Mouse (Mus musculus): ENCODE measurements at regions not wholly inside any gene's neighbourhood (a gene's known extent, or its start where the extent isn't known, plus 50 kb on each side); places are given as distances from the start of the nearest gene placed in this dataset.

DNA sequence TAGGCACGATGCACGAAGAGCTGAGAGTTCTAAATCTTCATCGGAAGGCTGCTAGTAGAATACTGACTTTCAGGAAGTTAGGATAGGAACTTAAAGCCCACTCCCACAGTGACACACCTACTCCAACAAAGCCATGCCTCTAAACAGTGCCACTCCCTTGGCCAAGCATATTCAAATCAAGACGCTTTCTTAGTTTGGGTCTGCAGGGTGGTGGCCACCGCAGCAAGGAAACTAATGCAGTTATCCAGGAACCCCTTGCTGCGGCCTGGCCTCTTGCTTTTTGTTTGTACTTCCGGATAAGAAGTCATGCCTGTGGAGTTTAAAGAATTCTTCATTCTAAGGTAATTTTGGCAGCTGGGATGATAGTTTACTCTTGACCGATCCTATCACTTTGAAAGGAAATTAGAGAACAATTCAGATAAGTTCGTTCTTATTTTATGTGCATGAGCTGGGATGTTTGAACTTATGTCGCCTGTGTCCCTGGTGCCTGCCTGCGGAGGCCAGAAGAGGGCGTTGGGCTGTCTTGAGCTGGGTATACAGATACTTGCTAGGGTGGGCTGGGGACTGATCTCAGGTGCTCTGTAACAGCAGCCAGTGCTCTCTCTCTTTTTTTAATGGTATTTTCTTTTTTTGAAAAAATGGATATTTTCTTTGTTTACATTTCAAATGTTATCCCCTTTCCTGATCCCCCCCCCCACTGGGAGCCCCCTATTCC lies 298.5 kb downstream of the Gm11011 start:
- Histone ChIP-seq H3K36me3 (ENCODE audit: control insufficient read depth, insufficient read depth, low read length) (no peaks in the 10 kb centered on the region), H3K4me2 (ENCODE audit: low read depth, low read length) (no peak overlapping the region), H3K4me1 (ENCODE audit: control insufficient read depth, insufficient read depth, low read length) (no peaks in the 10 kb centered on the region), H3K27me3 (replicated peaks; ENCODE audit: control insufficient read depth, insufficient read depth, low read length) (no peaks in the 10 kb centered on the region), H3K27ac (ENCODE audit: low read length) (no peak overlapping the region), H3K9ac (ENCODE audit: low read depth, low read length) (no peak overlapping the region), H3K9me3 (ENCODE audit: control insufficient read depth, low read length) (no peaks in the 10 kb centered on the region), H3K4me3 (ENCODE audit: low read length) (no peak overlapping the region)
- no peak for ATAC-seq
- 87% methylated on average over 12 of the region's 12 CpGs for WGBS

- Histone ChIP-seq H3K9ac (ENCODE audit: low read depth, low read length) (no peak overlapping the region), H3K27me3 (replicated peaks; ENCODE audit: control insufficient read depth, insufficient read depth, low read length) (no peaks in the 10 kb centered on the region), H3K4me3 (ENCODE audit: low read length) (no peak overlapping the region), H3K36me3 (ENCODE audit: control insufficient read depth, insufficient read depth, low read length) (no peaks in the 10 kb centered on the region), H3K4me2 (ENCODE audit: low read depth, low read length) (no peak overlapping the region), H3K4me1 (ENCODE audit: control insufficient read depth, insufficient read depth, low read length) (no peaks in the 10 kb centered on the region), H3K9me3 (ENCODE audit: control insufficient read depth, low read length) (no peaks in the 10 kb centered on the region), H3K27ac (ENCODE audit: low read length) (no peak overlapping the region)
- 81% methylated on average over 7 of the region's 7 CpGs for WGBS
- no peak for ATAC-seq
Measured at GRCm38 (mm10) chr2:169286701-169287100, 300.8 kb downstream of the Gm11011 start.

DNA sequence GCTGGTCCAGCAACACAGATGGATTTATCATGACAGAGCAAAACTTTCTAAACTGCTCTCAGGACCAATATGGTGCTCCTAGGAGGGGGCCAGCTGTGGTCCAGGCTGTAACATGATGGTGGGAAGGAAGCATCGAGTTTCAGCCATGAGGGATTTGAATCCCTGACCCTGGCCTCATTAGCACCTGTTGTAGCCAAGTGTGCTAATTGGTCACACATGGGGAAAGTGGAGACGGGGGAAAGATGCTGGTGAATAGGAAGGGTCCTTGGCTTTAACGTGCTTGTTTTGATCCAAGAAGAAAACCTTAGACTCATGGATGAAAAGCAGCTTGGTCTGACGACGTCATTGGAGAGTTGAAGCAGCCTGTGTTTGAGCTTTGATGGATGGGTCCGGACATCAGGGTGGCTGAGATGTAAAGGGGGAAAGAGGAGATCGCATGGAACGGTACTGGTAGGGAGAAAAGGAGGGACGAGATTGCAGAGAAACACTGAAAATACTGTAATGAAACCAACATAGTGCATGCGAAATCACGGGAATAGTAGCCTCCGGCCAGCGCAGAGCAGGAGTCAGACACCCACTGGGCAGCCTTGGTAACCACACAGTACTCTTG lies 304.9 kb downstream of the Gm11011 start:
- Histone ChIP-seq H3K4me2 (ENCODE audit: low read depth, low read length) (no peak overlapping the region), H3K27me3 (replicated peaks; ENCODE audit: control insufficient read depth, insufficient read depth, low read length) (no peaks in the 10 kb centered on the region), H3K9me3 (ENCODE audit: control insufficient read depth, low read length) (no peaks in the 10 kb centered on the region), H3K36me3 (ENCODE audit: control insufficient read depth, insufficient read depth, low read length) (no peaks in the 10 kb centered on the region), H3K4me3 (ENCODE audit: low read length) (no peak overlapping the region), H3K9ac (ENCODE audit: low read depth, low read length) (no peak overlapping the region), H3K4me1 (ENCODE audit: control insufficient read depth, insufficient read depth, low read length) (no peaks in the 10 kb centered on the region), H3K27ac (ENCODE audit: low read length) (no peak overlapping the region)
- 83% methylated on average over 13 of the region's 13 CpGs for WGBS
- no peak for ATAC-seq

GRCm38 (mm10) chr2:169275371-169275770 lies 312.2 kb downstream of the Gm11011 start:
- no peaks in the 10 kb centered on the region for H3K4me1 ChIP-seq (ENCODE audit: control insufficient read depth, insufficient read depth, low read length)
- H3K4me2 ChIP-seq (ENCODE audit: low read depth, low read length) = no peak overlapping the region
- H3K27ac ChIP-seq (ENCODE audit: low read length) = no peak overlapping the region
- H3K27me3 ChIP-seq (replicated peaks; ENCODE audit: control insufficient read depth, insufficient read depth, low read length) = no peaks in the 10 kb centered on the region
- no peaks in the 10 kb centered on the region for H3K36me3 ChIP-seq (ENCODE audit: control insufficient read depth, insufficient read depth, low read length)
- H3K4me3 ChIP-seq (ENCODE audit: low read length) = no peak overlapping the region
- H3K9ac ChIP-seq (ENCODE audit: low read depth, low read length) = no peak overlapping the region
- H3K9me3 ChIP-seq (ENCODE audit: control insufficient read depth, low read length) = no peaks in the 10 kb centered on the region
- 93% methylated on average over 4 of the region's 4 CpGs for WGBS
- ATAC-seq = no peak

GRCm38 (mm10) chr2:169274101-169274500 lies 313.4 kb downstream of the Gm11011 start:
- Histone ChIP-seq H3K27me3 (replicated peaks; ENCODE audit: control insufficient read depth, insufficient read depth, low read length) (no peaks in the 10 kb centered on the region), H3K36me3 (ENCODE audit: control insufficient read depth, insufficient read depth, low read length) (no peaks in the 10 kb centered on the region), H3K4me2 (ENCODE audit: low read depth, low read length) (no peak overlapping the region), H3K9me3 (ENCODE audit: control insufficient read depth, low read length) (no peaks in the 10 kb centered on the region), H3K27ac (ENCODE audit: low read length) (no peak overlapping the region), H3K9ac (ENCODE audit: low read depth, low read length) (no peak overlapping the region), H3K4me1 (ENCODE audit: control insufficient read depth, insufficient read depth, low read length) (no peaks in the 10 kb centered on the region), H3K4me3 (ENCODE audit: low read length) (no peak overlapping the region)
- no peak for ATAC-seq
- 70% methylated on average over 1 of the region's 1 CpGs for WGBS

GRCm38 (mm10) chr2:169272622-169273021 lies 314.9 kb downstream of the Gm11011 start:
- H3K36me3 ChIP-seq (ENCODE audit: control insufficient read depth, insufficient read depth, low read length) = no peaks in the 10 kb centered on the region
- no peaks in the 10 kb centered on the region for H3K4me1 ChIP-seq (ENCODE audit: control insufficient read depth, insufficient read depth, low read length)
- no peaks in the 10 kb centered on the region for H3K9me3 ChIP-seq (ENCODE audit: control insufficient read depth, low read length)
- no peak overlapping the region for H3K9ac ChIP-seq (ENCODE audit: low read depth, low read length)
- no peak overlapping the region for H3K4me3 ChIP-seq (ENCODE audit: low read length)
- H3K4me2 ChIP-seq (ENCODE audit: low read depth, low read length) = no peak overlapping the region
- no peak overlapping the region for H3K27ac ChIP-seq (ENCODE audit: low read length)
- ATAC-seq = no peak
- no peaks in the 10 kb centered on the region for H3K27me3 ChIP-seq (replicated peaks; ENCODE audit: control insufficient read depth, insufficient read depth, low read length)
- 44% methylated on average over 6 of the region's 6 CpGs for WGBS

- Histone ChIP-seq H3K4me2 (ENCODE audit: low read depth, low read length) (no peak overlapping the region), H3K4me1 (ENCODE audit: control insufficient read depth, insufficient read depth, low read length) (no peaks in the 10 kb centered on the region), H3K27ac (ENCODE audit: low read length) (no peak overlapping the region), H3K4me3 (ENCODE audit: low read length) (no peak overlapping the region), H3K9me3 (ENCODE audit: control insufficient read depth, low read length) (no peaks in the 10 kb centered on the region), H3K9ac (ENCODE audit: low read depth, low read length) (no peak overlapping the region), H3K36me3 (ENCODE audit: control insufficient read depth, insufficient read depth, low read length) (no peaks in the 10 kb centered on the region), H3K27me3 (replicated peaks; ENCODE audit: control insufficient read depth, insufficient read depth, low read length) (no peaks in the 10 kb centered on the region)
- WGBS = 38% methylated on average over 4 of the region's 4 CpGs
- ATAC-seq = no peak
Measured at GRCm38 (mm10) chr2:169272018-169272417, 315.5 kb downstream of the Gm11011 start.

DNA sequence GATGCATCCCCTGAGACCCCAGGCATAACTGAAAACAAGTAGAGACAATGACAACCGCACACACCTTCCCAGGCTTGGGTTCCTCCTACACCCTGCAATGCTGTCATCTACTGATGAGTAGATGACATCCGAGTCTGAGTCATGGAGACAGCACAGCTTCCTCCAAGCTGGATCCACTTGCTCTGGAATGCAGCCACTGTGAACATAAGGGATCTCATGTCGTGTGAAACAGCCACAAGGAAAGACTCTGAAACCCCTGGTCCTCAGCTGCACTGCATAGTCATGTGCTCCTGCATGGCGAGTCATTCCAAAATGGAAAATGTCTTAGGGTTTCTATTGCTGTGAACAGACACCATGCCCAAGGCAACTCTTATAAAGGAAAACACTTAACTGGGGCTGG lies 305.2 kb upstream of the Zfp64 start:
- Histone ChIP-seq H3K27ac (ENCODE audit: low read length) (no peak overlapping the region), H3K4me3 (ENCODE audit: low read length) (no peak overlapping the region), H3K4me1 (ENCODE audit: control insufficient read depth, insufficient read depth, low read length) (no peaks in the 10 kb centered on the region), H3K36me3 (ENCODE audit: control insufficient read depth, insufficient read depth, low read length) (no peaks in the 10 kb centered on the region), H3K4me2 (ENCODE audit: low read depth, low read length) (no peak overlapping the region), H3K9ac (ENCODE audit: low read depth, low read length) (no peak overlapping the region), H3K27me3 (replicated peaks; ENCODE audit: control insufficient read depth, insufficient read depth, low read length) (no peaks in the 10 kb centered on the region), H3K9me3 (ENCODE audit: control insufficient read depth, low read length) (no peaks in the 10 kb centered on the region)
- 83% methylated on average over 4 of the region's 4 CpGs for WGBS
- no peak for ATAC-seq

- Histone ChIP-seq H3K36me3 (ENCODE audit: control insufficient read depth, insufficient read depth, low read length) (no peaks in the 10 kb centered on the region), H3K27ac (ENCODE audit: low read length) (no peak overlapping the region), H3K4me1 (ENCODE audit: control insufficient read depth, insufficient read depth, low read length) (no peaks in the 10 kb centered on the region), H3K9me3 (ENCODE audit: control insufficient read depth, low read length) (no peaks in the 10 kb centered on the region), H3K4me3 (ENCODE audit: low read length) (no peak overlapping the region), H3K9ac (ENCODE audit: low read depth, low read length) (no peak overlapping the region), H3K27me3 (replicated peaks; ENCODE audit: control insufficient read depth, insufficient read depth, low read length) (no peaks in the 10 kb centered on the region), H3K4me2 (ENCODE audit: low read depth, low read length) (no peak overlapping the region)
- no peak for ATAC-seq
Measured at GRCm38 (mm10) chr2:169244572-169244971, 289.2 kb upstream of the Zfp64 start.

GRCm38 (mm10) chr2:169243981-169244380 lies 288.6 kb upstream of the Zfp64 start:
- Histone ChIP-seq H3K9me3 (ENCODE audit: control insufficient read depth, low read length) (no peaks in the 10 kb centered on the region), H3K4me2 (ENCODE audit: low read depth, low read length) (no peak overlapping the region), H3K27me3 (replicated peaks; ENCODE audit: control insufficient read depth, insufficient read depth, low read length) (no peaks in the 10 kb centered on the region), H3K27ac (ENCODE audit: low read length) (no peak overlapping the region), H3K4me1 (ENCODE audit: control insufficient read depth, insufficient read depth, low read length) (no peaks in the 10 kb centered on the region), H3K36me3 (ENCODE audit: control insufficient read depth, insufficient read depth, low read length) (no peaks in the 10 kb centered on the region), H3K4me3 (ENCODE audit: low read length) (no peak overlapping the region), H3K9ac (ENCODE audit: low read depth, low read length) (no peak overlapping the region)
- WGBS = 88% methylated on average over 9 of the region's 9 CpGs
- ATAC-seq = no peak
